Mouse (Mus musculus) adrenal gland, postnatal 4 days (tissue): Measurements from ENCODE around the gene Fam71f1. TPM values are rescaled to one million over a fixed set of nuclear protein-coding genes. Genes with fewer than 3 reads are reported as not detected.

Experiments
- total RNA-seq, 2 experiments: library from RNA; stranded (reverse); gene quantifications; 2 replicates each; pipeline ENCODE4 v1.2.3; 2021

Fam71f1 gene
- total RNA-seq, 2 experiments from 2014 or later: 0.22 TPM; not detected in 1

Other genes starting within 250 kb of the Fam71f1 start
- 10 to 100 TPM; 32.5 to 33.7 TPM for gene Rbm28, start 154.1 kb upstream of the Fam71f1 start, total RNA-seq
- gene Prrt4, start 139.6 kb upstream of the Fam71f1 start, total RNA-seq: 10 to 100 TPM; 11.1 to 11.7 TPM
- 10 to 100 TPM; 62.1 to 65.9 TPM for gene Impdh1, start 102.8 kb upstream of the Fam71f1 start, total RNA-seq
- gene Hilpda, start 46.7 kb upstream of the Fam71f1 start, total RNA-seq: 10 to 100 TPM; 11.7 TPM
- under 1 TPM in 1 of 2 experiments, not detected in 1; 0.31 TPM for gene Fam71f2, start 39.5 kb upstream of the Fam71f1 start, total RNA-seq
- 100 to 1,000 TPM; 194 to 202 TPM for gene Calu, start 28.9 kb downstream of the Fam71f1 start, total RNA-seq
- not detected for gene Opn1sw, start 69.3 kb downstream of the Fam71f1 start, total RNA-seq
- 10 to 100 TPM; 10.0 to 12.6 TPM for gene Ccdc136, start 77.2 kb downstream of the Fam71f1 start, total RNA-seq
- 10 to 100 TPM; 16.5 to 28.3 TPM for gene Flnc, start 114.1 kb downstream of the Fam71f1 start, total RNA-seq
- 100 to 1,000 TPM; 174 to 181 TPM for gene Atp6v1f, start 148.6 kb downstream of the Fam71f1 start, total RNA-seq
- 1 to 10 TPM in 1 of 2 experiments, under 1 TPM in 1; 0.92 to 1.1 TPM for gene Atp6v1fnb, start 152.3 kb downstream of the Fam71f1 start, total RNA-seq
- gene Kcp, start 188.8 kb downstream of the Fam71f1 start, total RNA-seq: 10 to 100 TPM in 1 of 2 experiments, 1 to 10 TPM in 1; 9.0 to 14.2 TPM
- gene Irf5, start 207.5 kb downstream of the Fam71f1 start, total RNA-seq: 1 to 10 TPM; 4.5 to 4.7 TPM